Mouse (Mus musculus): ENCODE data around the gene Prune2.

DNA sequence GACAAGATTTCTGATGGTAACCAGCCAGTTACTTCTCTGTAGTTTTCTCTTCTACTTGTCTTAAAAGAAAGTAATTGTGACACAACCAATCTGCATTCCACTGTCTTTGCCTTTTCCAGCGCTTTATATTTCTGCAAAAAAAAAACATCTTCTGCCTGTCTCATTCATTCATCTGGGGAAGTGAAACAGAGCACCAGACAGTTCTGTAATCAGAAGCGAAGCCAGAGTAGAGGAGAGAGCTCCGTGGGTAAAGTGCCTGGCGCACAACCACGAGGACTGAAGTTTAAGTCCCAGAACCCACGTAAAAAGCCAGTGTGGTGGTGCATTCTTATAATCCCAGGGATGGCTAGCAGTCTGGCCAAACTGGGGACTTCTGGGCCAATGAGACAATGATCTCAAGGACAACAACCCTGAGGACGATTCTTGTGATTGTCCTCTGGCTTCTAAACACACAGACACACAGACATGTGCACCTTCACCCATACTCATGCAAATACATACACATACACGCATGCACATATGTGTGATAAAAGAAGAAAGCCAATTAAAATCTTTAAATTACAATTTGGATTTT, 291.5 kb downstream of the Prune2 start:
- no peak for TF ChIP-seq CTCF (IDR thresholded peaks at IDR 0.05; ENCODE audit: extremely low read depth, insufficient read depth, insufficient read length, insufficient replicate concordance)
- no peak for TF ChIP-seq POLR2A (IDR thresholded peaks at IDR 0.05; ENCODE audit: low read depth, low read length)

Measured in spleen, adult 2 months (tissue).